In genomic region chrX:7057056-7057455, GRCm38 (mm10) we compare ENCODE assay signal across 20 mouse cellular contexts. TPM values are rescaled to one million over a fixed set of nuclear protein-coding genes. Genes with fewer than 3 reads are reported as not detected.
"Had no signal": no experiment of that assay in that cellular context is flagged by ENCODE, and none has a peak within 500 bp of the region (broad histone marks: within the 10 kb centered on the region; RNA-seq: fewer than 3 reads in every experiment).

No protein-coding gene starts in this region.

- H3K9ac ChIP-seq: limb, embryonic 15.5 days; lung, embryonic 14.5 days; neural tube, embryonic 13.5 days had no signal

- DNase-seq: kidney, adult 8-10 months; kidney, postnatal 36 days; layer of hippocampus, adult 9-11 months; layer of hippocampus, postnatal 36 days; lung, embryonic 14.5 days; lung, postnatal 10 days; right cerebral cortex, postnatal 14 days; thymus, postnatal 14 days had no signal

- ATAC-seq: inflammation-experienced regulatory T-cells, adult 6 months; intestine, postnatal 0 days; midbrain, embryonic 16.5 days had no signal

- H3K36me3 ChIP-seq: limb, embryonic 15.5 days; neural tube, embryonic 13.5 days had no signal

- H3K27ac ChIP-seq: limb, embryonic 15.5 days; macrophage; neural tube, embryonic 13.5 days; stomach, postnatal 0 days had no signal

- H3K27me3 ChIP-seq: limb, embryonic 15.5 days; neural tube, embryonic 13.5 days had no signal

- H3K4me1 ChIP-seq: limb, embryonic 15.5 days; megakaryocyte, embryonic 14.5 days; neural tube, embryonic 13.5 days had no signal

- H3K9me3 ChIP-seq: limb, embryonic 15.5 days; megakaryocyte, embryonic 14.5 days; neural tube, embryonic 13.5 days had no signal

- H3K4me3 ChIP-seq: limb, embryonic 15.5 days; megakaryocyte, embryonic 14.5 days; neural tube, embryonic 13.5 days had no signal

- H3K4me2 ChIP-seq: limb, embryonic 15.5 days; lung, embryonic 14.5 days; midbrain, embryonic 11.5 days; neural tube, embryonic 13.5 days had no signal

RNA-seq across cellular contexts. Expression of gene Akap4, which starts 10.3 kb away (rescaled TPM):
- polyA plus RNA-seq: inflammation-experienced regulatory T-cells, adult 6 months; intestine, postnatal 0 days; kidney, embryonic 16.5 days; limb, embryonic 11.5 days; limb, embryonic 15.5 days; lung, embryonic 14.5 days; macrophage; midbrain, embryonic 11.5 days; midbrain, embryonic 16.5 days; neural tube, embryonic 13.5 days; urinary bladder, adult 2 months had no signal

RNA-seq across cellular contexts. Expression of gene Ccnb3, which starts 15.6 kb away (rescaled TPM):
- polyA plus RNA-seq: inflammation-experienced regulatory T-cells, adult 6 months; intestine, postnatal 0 days; lung, embryonic 14.5 days; macrophage; midbrain, embryonic 11.5 days; midbrain, embryonic 16.5 days; neural tube, embryonic 13.5 days; stomach, postnatal 0 days; urinary bladder, adult 2 months had no signal
